Mouse (Mus musculus) gastrocnemius, postnatal 10 days (tissue): Measurements from ENCODE around the gene Zfhx3. TPM values are rescaled to one million over a fixed set of nuclear protein-coding genes. Genes with fewer than 3 reads are reported as not detected.

Experiments
- DNase-seq: peaks from one replicate; pipeline ENCODE4 v3.0.0; 2021; ENCODE audit warnings: mixed read lengths
- total RNA-seq, 2 experiments: library from RNA; stranded (reverse); gene quantifications; 2 replicates each; pipeline ENCODE4 v1.2.3; 2021

Zfhx3 gene
- total RNA-seq, 2 experiments from 2014 or later, result 11.0 to 12.5 TPM

DNA sequence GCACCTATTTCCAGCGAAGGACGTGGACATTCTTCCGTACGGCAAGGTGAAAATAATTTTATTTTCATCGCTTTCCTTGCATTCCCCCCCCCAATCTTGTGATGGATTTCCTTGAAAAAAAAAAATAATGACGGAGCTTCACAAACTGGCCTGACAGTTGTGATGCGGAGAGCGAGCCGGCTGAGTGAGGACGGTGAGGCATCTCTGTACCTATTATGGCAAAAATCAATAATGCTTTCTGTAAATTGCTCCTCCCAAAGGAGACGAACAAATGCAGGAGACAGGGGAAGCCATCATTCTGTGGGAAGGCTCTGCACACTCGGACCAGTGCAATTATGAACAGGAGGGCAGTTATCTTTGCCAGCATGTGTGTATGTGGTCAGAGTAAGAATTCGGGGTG, 156.2 kb downstream of the Zfhx3 start:
- no peak for DNase-seq

DNA sequence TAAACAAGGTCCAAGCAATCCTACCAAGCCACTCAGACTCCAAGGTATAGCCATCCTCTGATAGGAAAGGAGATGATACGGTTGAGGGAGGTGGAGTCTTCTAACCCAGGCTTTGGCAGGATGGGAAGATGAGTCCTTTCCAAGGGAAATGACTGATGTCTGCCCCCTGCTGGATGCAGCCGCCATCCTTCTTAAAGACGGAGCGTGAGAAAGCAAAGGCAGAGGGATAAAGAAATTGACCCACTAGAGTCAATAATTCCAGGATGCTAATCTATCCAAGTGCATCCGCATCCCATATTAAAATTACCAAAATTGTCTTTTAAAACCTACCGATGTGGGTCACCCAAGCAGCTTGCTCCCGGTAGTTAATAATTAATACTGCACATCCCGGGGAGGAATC, 158.7 kb downstream of the Zfhx3 start:
- DNase-seq, result peak; percentile 60

DNA sequence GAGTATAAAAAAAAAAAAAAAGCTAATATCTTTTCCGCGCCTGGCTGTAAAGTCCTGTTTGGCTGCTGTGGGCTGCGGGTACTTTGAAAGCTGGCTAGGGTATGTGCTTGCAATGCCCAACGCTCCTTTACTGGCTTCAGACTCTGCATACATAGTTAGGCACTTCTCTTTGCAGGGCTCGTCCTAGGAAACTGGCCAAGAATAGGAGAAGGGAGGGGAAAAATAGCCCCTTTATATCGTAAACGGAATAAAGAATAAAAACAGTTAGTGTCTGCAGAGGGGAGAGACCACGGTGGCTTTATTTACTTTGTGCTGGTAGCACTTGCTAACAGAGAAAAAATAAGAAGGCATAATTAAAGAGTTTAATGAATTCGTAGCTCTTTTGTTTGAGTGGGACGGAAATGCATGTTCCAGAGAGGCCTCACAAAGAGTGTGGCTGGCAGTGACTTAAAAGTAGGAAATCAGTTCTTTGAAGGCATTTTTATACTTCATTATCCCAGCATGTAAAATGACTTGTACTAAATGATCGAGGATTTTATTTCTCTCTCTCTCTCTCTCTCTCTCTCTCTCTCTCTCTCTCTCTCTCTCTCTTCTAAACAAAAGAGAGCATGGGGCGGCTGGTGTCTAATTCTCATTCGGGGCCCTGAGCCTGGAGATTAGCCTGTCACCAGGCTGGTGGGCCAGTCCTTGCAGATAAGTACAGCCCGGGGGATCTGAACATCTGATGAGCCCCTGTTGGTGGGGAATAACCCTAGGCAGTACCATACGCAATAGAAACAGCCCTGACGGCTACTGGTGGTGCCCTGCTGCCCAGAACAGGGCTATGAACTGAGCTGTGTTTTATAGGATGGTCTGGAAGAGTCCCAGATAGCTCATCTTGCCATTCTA, 159.8 kb downstream of the Zfhx3 start:
- DNase-seq, result no peak

DNA sequence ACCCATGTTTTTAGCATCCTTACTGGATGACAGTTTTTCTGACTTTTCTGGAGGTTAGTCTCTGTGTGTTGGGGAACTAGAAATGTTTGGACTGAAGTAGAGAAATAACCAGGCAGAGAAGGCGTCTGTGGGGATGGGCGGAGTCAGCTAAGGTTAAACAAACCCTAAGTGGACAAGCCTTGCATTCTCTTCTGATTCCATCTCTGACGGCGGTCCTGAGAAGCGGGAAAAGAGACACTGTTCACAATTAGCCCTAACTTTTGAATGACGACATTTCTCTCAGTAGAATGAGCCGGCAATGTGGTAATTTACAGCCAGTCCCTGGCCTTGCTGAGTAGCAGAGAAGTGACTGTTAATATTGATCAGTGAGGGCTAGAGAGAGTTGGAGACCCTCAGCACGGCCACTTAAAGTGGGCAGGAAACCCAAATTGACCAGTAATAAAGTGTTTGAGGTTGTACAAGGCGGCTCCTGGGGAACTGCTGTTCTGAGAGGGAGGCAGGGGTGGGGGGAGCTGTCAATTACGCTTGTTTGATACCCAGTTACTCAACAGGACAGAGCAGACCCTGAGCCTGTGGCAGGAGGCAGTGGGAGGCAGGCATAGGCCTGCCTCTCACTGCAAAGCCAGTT, 162.1 kb downstream of the Zfhx3 start:
- no peak for DNase-seq

DNA sequence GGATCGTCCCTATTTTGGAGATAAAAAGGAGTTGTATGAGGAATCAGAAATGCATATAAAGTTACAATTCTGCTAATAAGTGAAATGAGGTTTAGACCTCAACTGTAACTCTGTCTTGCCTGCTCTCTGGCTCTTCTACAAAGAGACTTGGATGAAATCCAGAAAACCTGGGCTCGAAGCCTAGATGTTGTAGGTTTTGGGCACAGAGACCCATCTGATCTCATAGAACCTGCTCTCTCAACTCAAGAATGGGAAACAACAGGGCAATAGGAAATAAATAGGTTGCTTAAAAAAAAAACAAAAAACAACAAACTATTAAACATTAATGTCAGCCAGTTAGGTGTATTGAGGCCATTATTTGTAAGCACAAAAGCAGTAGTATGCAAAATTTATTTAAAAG, 182.6 kb downstream of the Zfhx3 start:
- no peak for DNase-seq

DNA sequence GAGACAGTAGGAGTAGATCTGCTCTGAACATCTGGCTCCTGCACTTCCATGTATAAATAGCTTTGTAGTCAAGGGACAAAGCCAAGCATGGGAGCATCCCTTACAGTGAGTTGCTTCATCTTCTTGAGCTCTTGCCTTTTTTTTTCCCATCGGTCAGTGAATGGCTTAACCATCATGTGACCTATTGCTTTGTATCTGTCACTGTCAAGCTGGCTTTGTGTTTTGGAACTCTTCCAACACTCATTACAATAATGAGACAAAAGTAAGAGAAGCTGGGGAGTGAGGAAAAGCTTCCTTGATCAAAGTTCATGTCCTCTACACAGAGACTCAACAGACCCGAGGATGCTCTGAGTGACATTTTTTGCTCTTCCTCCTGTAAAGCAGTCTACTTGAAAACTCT, 183.0 kb downstream of the Zfhx3 start:
- DNase-seq, result no peak

DNA sequence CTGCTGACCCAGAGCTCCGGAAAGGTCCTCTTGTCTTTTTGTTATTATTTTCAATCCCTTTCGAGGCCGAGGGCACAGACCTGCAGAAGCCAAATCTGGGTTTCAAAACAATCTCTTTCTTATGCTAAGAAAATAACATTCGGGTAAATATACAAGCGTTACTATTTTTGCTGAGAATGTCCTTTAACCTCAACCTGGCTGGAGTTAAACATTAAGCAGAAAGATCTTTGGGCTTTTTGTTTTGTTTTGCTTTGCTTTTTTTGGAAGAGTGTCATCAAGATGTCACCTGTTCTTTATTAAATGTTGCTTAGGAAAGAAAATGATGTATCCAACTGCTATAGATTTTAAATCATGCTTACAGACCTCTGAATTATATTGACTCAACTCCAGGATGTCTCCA, 204.1 kb downstream of the Zfhx3 start:
- DNase-seq, result no peak

DNA sequence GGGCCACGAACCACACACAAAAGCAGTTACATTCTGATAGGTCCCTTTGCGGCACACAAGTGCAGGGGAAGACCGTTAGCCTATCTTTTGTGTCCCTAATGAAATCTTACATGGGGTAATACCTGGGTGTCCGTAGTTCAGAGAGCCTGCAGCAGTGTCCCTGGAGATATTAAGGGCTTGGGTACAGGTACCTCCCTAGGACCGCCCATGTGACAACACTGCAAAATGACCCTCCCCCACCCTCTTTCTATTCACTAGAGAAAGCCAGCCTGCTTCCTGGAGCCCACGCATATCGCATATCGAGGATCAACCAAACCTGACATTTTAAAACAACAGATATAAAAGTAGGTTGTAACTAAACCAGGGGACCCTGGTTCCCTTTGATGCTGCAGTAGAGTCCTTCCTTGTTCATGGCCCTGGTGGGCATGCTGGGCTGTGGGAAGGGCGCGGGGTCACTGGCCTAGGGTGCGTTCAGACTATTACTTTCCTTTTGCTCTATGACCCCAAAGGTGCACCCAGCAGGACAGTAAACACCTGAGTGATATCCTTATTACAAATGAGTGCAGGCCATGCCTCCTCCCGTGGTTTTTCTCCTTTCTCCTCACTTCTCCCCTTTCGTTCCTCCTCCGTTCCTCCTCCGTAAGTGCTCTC, 206.3 kb downstream of the Zfhx3 start:
- no peak for DNase-seq

DNA sequence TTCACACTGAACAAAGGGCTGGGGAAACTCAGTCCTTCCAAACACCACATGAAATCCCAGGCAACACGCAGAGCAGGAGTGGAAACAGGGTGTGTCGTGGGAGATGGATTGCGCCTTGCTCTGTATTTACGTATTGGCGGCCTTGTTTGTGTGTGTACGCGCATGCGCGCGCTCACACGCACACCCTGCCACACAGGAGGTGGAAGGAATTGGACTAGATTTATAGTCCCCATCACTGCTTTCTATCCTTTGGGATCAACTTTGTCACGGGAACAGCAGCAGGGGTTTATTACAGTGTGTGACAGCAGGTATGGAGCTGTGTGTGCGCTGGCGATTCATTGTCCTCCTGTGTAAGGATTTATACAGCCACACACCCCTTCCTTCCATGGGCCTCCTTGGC, 228.4 kb downstream of the Zfhx3 start:
- DNase-seq, result no peak

DNA sequence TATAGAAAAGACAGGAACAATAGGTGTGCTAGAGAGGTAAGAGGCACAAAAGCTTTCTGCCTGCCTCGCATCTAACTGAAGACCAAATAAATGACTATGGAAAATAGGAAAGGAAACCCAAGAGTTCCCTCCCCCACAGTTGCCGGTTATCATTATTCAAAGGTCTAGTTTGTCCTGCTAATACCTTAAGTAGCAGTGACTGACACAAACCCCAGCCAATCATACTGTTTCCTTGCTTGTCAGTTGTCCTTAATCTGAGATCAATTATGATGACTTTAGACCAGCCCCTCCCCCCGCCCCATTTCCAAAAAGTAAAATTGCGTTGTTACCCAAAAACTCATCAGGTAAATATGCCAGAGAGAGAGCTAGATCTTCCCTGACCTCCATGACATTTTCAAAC, 240.9 kb downstream of the Zfhx3 start:
- DNase-seq, result no peak

DNA sequence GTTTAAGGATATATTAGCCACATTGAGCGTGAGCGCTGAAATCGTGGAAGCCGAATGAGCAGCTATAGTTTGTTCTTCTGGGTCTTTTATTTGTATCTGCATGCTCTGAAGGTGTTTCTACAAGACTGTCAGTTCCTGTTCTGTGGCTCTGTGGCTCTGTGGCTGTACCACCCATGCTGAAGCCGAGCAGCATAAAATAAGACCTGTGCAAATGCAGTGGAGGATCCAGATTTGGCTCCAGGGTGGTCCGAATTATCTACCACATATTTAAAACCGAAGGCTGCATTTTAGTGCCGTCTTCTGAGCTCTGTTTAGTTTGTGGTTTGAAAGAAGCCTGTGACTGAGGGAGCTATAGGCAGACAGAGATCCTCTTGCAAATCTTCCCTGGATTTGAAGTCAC, 241.5 kb downstream of the Zfhx3 start:
- no peak for DNase-seq

DNA sequence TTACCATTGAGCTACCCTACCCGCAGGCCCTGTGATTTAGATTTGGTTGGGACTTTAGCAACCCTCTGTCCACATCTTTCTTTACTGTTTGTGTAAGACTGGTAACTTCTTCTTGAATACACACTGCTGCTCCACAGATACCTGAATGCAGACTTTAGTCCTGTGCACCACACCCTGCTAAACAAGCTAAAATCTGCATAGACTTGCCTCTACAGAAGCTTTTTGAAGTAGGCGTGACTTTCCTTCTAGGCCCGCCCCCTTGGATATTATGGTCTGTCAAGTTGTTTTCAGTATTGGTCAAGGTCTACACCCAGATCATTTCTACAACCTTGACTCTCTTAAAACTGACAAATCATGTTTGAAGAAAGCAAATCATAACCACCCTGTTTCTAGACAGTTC, 243.8 kb downstream of the Zfhx3 start:
- DNase-seq, result no peak

DNA sequence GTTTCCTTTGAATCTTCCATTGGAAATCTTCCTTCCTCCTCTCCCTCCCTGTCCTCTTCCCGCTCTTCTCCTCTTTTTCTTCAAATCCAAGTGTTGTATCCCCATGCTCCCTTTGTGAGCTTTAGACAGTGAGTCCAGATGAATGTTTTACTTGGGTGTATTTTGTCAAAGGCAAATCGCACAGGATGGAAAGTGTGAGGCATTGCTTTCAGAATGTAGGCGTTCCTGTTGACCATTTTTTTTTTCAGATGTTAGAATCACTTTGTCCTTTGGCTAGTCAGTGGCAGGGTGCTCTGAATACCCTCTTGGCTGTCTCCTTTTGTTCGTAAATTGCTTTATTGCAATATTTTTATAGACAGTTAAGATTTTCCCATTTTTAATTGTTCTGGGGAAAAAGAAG, 245.6 kb downstream of the Zfhx3 start:
- DNase-seq, result no peak

DNA sequence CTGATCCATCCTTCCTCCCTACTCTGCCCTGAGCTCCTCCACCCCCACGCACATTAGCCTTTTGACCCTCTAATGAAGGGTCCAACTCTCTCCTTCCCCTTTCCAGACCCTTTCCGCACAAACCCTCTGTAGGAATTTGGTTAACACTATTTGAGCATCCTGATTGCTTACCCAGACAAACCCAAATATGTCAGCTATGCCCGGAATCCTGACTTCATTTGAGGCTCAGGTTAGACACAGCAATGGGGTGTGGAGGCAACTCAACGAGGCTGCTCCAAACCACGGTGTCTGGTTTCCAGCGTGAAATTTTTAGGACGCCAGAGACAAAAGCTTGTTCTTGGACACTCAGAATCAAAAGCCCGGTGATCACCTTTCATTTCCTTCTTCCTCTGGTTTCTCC, 252.1 kb downstream of the Zfhx3 start:
- DNase-seq, result no peak

DNA sequence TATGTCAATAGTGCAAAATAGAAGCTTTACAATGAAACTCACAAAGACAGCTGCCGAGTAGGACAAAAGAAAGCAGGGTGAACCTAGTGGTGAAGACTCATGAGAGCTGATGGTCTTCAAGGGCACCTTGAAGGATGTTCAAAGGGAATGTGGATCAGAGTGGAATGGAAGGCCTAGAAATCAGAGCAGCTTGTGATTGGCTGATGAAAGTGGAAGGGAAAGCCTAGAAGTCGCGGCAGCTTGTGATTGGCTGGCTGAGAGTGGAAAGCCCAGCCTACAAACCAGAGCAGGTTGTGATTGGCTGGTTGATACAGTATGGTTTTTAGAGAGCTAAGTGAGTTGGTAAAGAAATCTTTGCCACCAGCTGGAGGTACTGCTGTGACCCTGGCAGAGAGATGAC, 272.6 kb downstream of the Zfhx3 start:
- no peak for DNase-seq

DNA sequence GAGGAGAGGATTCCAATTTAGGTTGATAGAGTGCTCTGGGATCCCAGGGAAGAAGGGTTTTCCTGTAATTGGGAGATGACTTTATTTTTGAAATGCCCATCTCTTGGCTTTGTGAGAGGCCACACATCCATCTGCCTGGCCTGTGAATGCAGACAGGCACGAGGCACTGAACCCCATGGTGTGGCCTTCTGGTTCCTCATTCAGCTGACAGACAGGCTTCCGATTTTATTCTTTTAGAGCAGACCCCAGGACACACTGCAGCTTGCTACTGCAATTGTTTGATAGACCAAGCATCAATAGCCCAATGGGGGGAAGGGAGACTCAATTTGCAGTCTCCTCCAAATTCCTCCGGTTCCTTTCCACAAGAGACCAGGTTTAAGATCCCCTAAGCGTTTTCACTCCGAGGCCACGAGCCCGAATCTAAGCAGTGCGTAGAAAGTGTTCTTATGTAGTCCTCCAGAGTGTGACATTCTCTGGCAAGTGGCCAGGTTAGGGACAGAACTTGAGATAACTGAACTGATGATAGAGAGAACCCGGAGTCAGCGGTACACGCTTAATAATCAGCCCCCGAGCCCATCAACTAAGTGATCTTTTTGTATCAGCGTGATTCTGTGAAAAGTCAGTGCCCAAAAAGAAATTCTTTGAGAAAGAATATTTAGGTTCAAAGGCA, 275.9 kb downstream of the Zfhx3 start:
- no peak for DNase-seq

DNA sequence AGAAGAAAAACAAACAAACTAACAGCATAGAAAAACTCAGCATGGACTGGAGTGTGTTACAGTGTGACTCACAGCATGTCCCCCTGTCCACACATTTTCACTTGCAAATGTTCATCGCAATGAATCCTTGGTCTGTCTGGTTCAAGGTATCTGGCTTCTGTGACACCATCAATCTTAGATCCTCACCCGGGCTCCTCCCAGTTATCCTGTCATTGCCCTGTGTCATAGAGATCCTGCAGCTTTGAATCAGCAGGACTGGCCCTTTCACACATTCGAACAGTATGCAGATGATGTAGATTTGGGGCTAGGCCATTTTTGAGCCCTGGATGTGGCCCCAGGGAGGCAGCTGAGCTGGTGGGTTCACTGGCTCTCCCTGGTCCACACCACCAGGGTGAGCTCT, 278.1 kb downstream of the Zfhx3 start:
- DNase-seq, result no peak

DNA sequence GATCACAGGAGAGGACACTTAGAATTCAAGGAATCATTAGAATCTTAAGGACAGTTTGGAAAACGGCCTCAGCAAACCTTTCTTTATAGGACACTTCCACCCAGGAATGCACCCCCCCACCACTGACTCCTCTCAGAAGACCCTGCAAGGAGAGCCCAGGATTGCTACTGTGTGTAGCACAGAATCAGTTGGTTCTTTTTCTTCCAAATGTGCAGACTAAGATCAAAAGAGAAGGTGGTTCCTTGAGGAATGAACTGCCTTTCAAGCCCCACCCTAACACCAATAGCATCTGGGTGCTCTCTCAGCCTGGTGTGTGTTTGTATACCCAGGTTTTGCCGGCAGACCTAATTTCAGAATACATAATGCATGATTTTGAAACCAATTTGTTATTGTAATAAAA, 279.6 kb downstream of the Zfhx3 start:
- DNase-seq, result no peak

DNA sequence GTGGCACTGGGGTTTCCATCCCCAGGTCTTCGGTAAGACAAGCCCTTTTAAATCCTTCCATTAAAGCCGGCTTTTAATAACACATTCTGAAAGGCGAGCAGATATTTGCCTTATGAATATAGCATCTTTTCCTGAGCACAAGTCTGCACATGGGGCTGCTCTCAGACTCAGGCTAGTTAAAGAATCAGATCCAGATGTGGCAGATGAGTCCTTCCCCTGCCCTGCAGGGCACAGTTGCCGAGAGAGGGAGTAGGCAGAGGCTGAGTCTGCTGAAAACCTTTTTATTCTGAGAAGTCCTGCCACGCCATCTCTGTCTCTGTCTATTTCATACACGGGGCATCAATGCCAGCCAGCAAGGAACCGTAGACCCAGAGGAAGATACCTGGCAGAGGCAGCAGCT, 289.9 kb downstream of the Zfhx3 start:
- no peak for DNase-seq

DNA sequence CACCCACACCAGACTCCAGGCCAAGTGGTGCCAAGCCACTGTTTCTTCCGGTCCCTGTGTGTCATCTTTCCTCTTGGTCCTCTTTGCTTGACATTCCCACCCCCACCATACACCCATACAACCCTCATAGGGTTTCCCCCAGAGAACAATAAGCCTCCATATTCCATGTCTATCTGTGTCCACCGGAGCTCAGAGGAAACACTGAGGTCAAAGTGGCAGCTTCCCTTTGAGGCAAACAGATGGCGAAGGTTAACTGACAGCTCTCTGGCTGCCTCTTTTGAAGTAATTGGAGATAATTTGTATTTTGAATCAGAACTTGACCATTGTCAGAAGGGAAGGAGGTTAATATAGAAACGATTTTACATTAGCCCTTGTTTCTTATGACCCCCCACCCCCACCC, 292.0 kb downstream of the Zfhx3 start:
- no peak for DNase-seq

DNA sequence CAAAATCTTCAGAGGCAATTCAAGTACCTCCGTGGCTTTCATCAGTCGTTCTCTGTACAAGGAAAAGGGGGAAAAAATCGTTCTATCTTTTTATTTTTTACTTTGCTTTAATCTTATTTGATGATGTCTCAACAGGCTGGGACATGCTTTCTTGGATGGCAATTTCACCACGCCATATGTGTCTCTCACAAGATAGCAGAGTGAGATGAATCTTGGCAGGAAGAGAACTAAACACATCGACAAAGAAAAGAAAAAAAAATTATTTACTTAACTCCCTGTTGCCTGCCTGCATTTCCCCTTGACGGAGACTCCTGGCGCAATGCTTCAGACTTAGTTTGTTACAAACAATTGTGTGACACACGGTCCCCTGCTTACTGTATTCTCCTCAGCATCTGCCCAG, 294.3 kb downstream of the Zfhx3 start:
- no peak for DNase-seq

DNA sequence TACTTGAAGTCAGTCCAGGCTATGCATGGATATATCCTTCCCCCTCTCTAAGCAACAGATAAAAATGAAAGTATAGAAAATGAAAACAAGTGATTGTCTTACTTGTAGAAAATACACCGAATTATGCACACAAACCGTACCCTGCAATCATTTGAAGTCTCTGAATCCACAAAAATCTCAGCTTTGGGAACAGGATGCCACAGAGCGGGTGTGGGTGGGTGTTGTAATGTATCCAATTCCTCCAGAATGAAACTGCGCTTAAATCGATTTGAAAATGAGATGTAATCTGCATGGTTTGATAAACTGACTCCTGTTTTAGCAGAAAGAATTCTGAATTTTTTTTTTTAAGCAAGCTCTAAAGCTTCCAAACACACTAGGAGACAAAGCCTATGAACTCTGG, 297.1 kb downstream of the Zfhx3 start:
- DNase-seq, result no peak
